Mouse (Mus musculus): Measurements from ENCODE around the gene Npepps. TPM values are rescaled to one million over a fixed set of nuclear protein-coding genes. Genes with fewer than 3 reads are reported as not detected.
"Not testable (repeated sequence)": the region's sequence is repeated elsewhere in the genome, so short reads cannot be mapped to it uniquely, and the experiment has no call there.

Npepps gene
- total RNA-seq, 1 experiment from 2014 or later: 110 TPM

GRCm38 (mm10) chr11:97292731-97293130 lies 12.3 kb upstream of the Npepps start:
- DNase-seq: no peak

- peak; percentile 21 for DNase-seq
Observed at GRCm38 (mm10) chr11:97289276-97290230, 9.1 kb upstream of the Npepps start.

- DNase-seq: no peak
Observed at GRCm38 (mm10) chr11:97287643-97288042, 7.2 kb upstream of the Npepps start.

GRCm38 (mm10) chr11:97286973-97287372 lies 6.5 kb upstream of the Npepps start:
- DNase-seq: no peak

- DNase-seq: no peak
Observed at GRCm38 (mm10) chr11:97285852-97286775, 5.7 kb upstream of the Npepps start.

- no peak for DNase-seq
Observed at GRCm38 (mm10) chr11:97284854-97285253, 4.4 kb upstream of the Npepps start.

GRCm38 (mm10) chr11:97282179-97282578 lies 1.7 kb upstream of the Npepps start:
- DNase-seq: no peak

- DNase-seq: peak; percentile 67
Observed at GRCm38 (mm10) chr11:97279405-97280215, 828 bp downstream of the Npepps start.

GRCm38 (mm10) chr11:97279040-97279404 lies 1.4 kb downstream of the Npepps start:
- DNase-seq: no peak

- DNase-seq: no peak
Observed at GRCm38 (mm10) chr11:97278456-97278855, 2.0 kb downstream of the Npepps start.

- DNase-seq: no peak
Observed at GRCm38 (mm10) chr11:97277166-97277565, 3.3 kb downstream of the Npepps start.

GRCm38 (mm10) chr11:97276019-97276418 lies 4.4 kb downstream of the Npepps start:
- DNase-seq: no peak

GRCm38 (mm10) chr11:97275349-97275748 lies 5.1 kb downstream of the Npepps start:
- DNase-seq: no peak

GRCm38 (mm10) chr11:97274947-97275346 lies 5.5 kb downstream of the Npepps start:
- DNase-seq: not testable (repeated sequence)

- DNase-seq: no peak
Observed at GRCm38 (mm10) chr11:97273613-97274012, 6.8 kb downstream of the Npepps start.

GRCm38 (mm10) chr11:97272835-97273234 lies 7.6 kb downstream of the Npepps start:
- no peak for DNase-seq

- DNase-seq: not testable (repeated sequence)
Observed at GRCm38 (mm10) chr11:97270004-97270403, 10.4 kb downstream of the Npepps start.

- DNase-seq: not testable (repeated sequence)
Observed at GRCm38 (mm10) chr11:97266544-97266943, 13.9 kb downstream of the Npepps start.

- not testable (repeated sequence) for DNase-seq
Observed at GRCm38 (mm10) chr11:97249649-97250048, 30.8 kb downstream of the Npepps start.

- DNase-seq: peak; percentile 12
Observed at GRCm38 (mm10) chr11:97246510-97247159, 33.8 kb downstream of the Npepps start.

GRCm38 (mm10) chr11:97241321-97241720 lies 39.1 kb downstream of the Npepps start:
- no peak for DNase-seq

Data from adrenal gland, postnatal 25 days (tissue).